Mouse (Mus musculus) hindbrain, postnatal 0 days (tissue): ENCODE data around the gene Fgfr2. TPM values are rescaled to one million over a fixed set of nuclear protein-coding genes. Genes with fewer than 3 reads are reported as not detected.

Experiments
- ATAC-seq: fragments of 200-750 bp; cut with Nextera tagmentation; 2 replicates; pipeline ENCODE4 v1.8.0; 2017; ENCODE audit warnings: mild to moderate bottlenecking, moderate TSS enrichment, moderate library complexity
- DNase-seq: peaks from one replicate; pipeline ENCODE4 v3.0.0-alpha.2; 2015; ENCODE audit warnings: low spot score
- H3K27ac ChIP-seq: fragments of 300-500 bp; sonication (generic); 2 replicates; pipeline ENCODE4 v1.5.1; 2014; ENCODE audit warnings: mild to moderate bottlenecking
- H3K27me3 ChIP-seq: fragments of 300-500 bp; sonication (generic); 2 replicates; pipeline ENCODE4 v1.6.1; 2014; ENCODE audit warnings: low read length, mixed read lengths; ENCODE audit not compliant: insufficient read depth
- H3K36me3 ChIP-seq: fragments of 300-500 bp; sonication (generic); 2 replicates; pipeline ENCODE4 v1.6.1; 2014; ENCODE audit warnings: low read length, mixed read lengths; ENCODE audit not compliant: insufficient read depth
- H3K4me1 ChIP-seq: fragments of 300-500 bp; sonication (generic); 2 replicates; pipeline ENCODE4 v1.6.1; 2014; ENCODE audit warnings: antibody characterized with exemption, low read length, mixed read lengths; ENCODE audit not compliant: insufficient read depth
- H3K4me2 ChIP-seq: fragments of 300-500 bp; sonication (generic); 2 replicates; pipeline ENCODE4 v1.6.1; 2014; ENCODE audit warnings: low read depth, mild to moderate bottlenecking, low read length, moderate library complexity, mixed read lengths
- H3K4me3 ChIP-seq: fragments of 300-500 bp; sonication (generic); 2 replicates; pipeline ENCODE4 v1.5.1; 2014; ENCODE audit warnings: low read length
- H3K9ac ChIP-seq: fragments of 300-500 bp; sonication (generic); replicated peaks from 2 replicates; pipeline ENCODE4 v1.6.1; 2014; ENCODE audit warnings: mild to moderate bottlenecking, low read length, moderate library complexity, mixed read lengths
- H3K9me3 ChIP-seq: fragments of 300-500 bp; sonication (generic); 2 replicates; pipeline ENCODE4 v1.6.1; 2016; ENCODE audit warnings: low read length, mixed read lengths
- CTCF ChIP-seq: IDR thresholded peaks from 2 replicates; pipeline ENCODE4 v1.5.1; 2016; ENCODE audit warnings: antibody characterized with exemption, control low read depth, low read depth
- WGBS: fragments of 180-500 bp; shearing (Covaris S2); extraction: QIAGEN DNeasy Blood & Tissue Kit; methylation state at CpG from one replicate; pipeline ENCODE4 v1.1.7; 2014; 5-methylcytosine and 5-hydroxymethylcytosine counted together
- polyA plus RNA-seq: library from polyadenylated mRNA; unstranded; fragments of >200 nt; fragmentation: Nextera tagmentation; extraction: Ambion mirVana; gene quantifications from 2 replicates; pipeline ENCODE4 v1.2.1, GENCODE M21; 2015
- total RNA-seq: library from RNA; depleted of rRNA; stranded (reverse); fragments of >200 nt; gene quantifications from 2 replicates; pipeline ENCODE4 v1.2.3, GENCODE M21; 2014

Gene Fgfr2
- total and polyA plus RNA-seq, 2 experiments from 2014 or later: 17.3 to 49.0 TPM

GRCm38 (mm10) chr7:130773171-130773830 lies 2349.8 kb downstream of the Fgfr2 start:
- H3K4me1 ChIP-seq: no peaks in the 10 kb centered on the region
- ATAC-seq (no peak), DNase-seq (no peak)
- no peaks in the 10 kb centered on the region for H3K36me3 ChIP-seq
- TF ChIP-seq CTCF: peak; percentile 53
- H3K9me3 ChIP-seq: no peaks in the 10 kb centered on the region
- H3K27me3 ChIP-seq: no peaks in the 10 kb centered on the region
- no peak overlapping the region for H3K4me3 ChIP-seq
- no peak overlapping the region for H3K4me2 ChIP-seq
- H3K9ac ChIP-seq: no peak overlapping the region
- WGBS: 70% methylated on average over 11 of the region's 11 CpGs
- H3K27ac ChIP-seq: no peak overlapping the region

- no peaks in the 10 kb centered on the region for H3K27me3 ChIP-seq
- peak; percentile 93 for DNase-seq
- no peaks in the 10 kb centered on the region; the same call in 1 of the 2 replicates for H3K36me3 ChIP-seq
- peak; percentile 94 for TF ChIP-seq CTCF
- ATAC-seq: peak; percentile 72
- H3K9ac ChIP-seq: no peak overlapping the region
- H3K27ac ChIP-seq: no peak overlapping the region
- H3K9me3 ChIP-seq: no peaks in the 10 kb centered on the region
- H3K4me3 ChIP-seq: no peak overlapping the region
- WGBS: 17% methylated on average over 3 of the region's 3 CpGs
- H3K4me2 ChIP-seq: no peak overlapping the region
- H3K4me1 ChIP-seq: no peaks in the 10 kb centered on the region
These were observed 2352.4 kb downstream of the Fgfr2 start for GRCm38 (mm10) chr7:130770707-130771106.

GRCm38 (mm10) chr7:130768151-130768550 lies 2355.0 kb downstream of the Fgfr2 start:
- no peaks in the 10 kb centered on the region for H3K27me3 ChIP-seq
- H3K9me3 ChIP-seq: no peaks in the 10 kb centered on the region
- H3K4me3 ChIP-seq: no peak overlapping the region
- H3K27ac ChIP-seq: no peak overlapping the region
- 79% methylated on average over 4 of the region's 4 CpGs for WGBS
- no peak overlapping the region for H3K4me2 ChIP-seq
- H3K4me1 ChIP-seq: no peaks in the 10 kb centered on the region
- ATAC-seq: no peak
- no peak overlapping the region for H3K9ac ChIP-seq
- no peak for DNase-seq
- peaks cover 8% of the 10 kb centered on the region for H3K36me3 ChIP-seq
- no peak for TF ChIP-seq CTCF

- ATAC-seq (no peak), DNase-seq (no peak)
- 81% methylated on average over 30 of the region's 30 CpGs for WGBS
- no peak overlapping the region for H3K27ac ChIP-seq
- no peak overlapping the region for H3K4me3 ChIP-seq
- no peak overlapping the region for H3K4me2 ChIP-seq
- no peak overlapping the region for H3K9ac ChIP-seq
- H3K4me1 ChIP-seq: no peaks in the 10 kb centered on the region
- H3K36me3 ChIP-seq: peaks cover 8% of the 10 kb centered on the region
- no peaks in the 10 kb centered on the region for H3K27me3 ChIP-seq
- TF ChIP-seq CTCF: no peak
- no peaks in the 10 kb centered on the region for H3K9me3 ChIP-seq
These were observed 2356.6 kb downstream of the Fgfr2 start for GRCm38 (mm10) chr7:130766411-130767170.

- H3K36me3 ChIP-seq: peaks cover 17% of the 10 kb centered on the region
- 92% methylated on average over 17 of the region's 17 CpGs for WGBS
These were observed 2359.0 kb downstream of the Fgfr2 start for GRCm38 (mm10) chr7:130764160-130764559.

GRCm38 (mm10) chr7:130762071-130762897 lies 2360.9 kb downstream of the Fgfr2 start:
- H3K4me1 ChIP-seq: no peaks in the 10 kb centered on the region
- H3K4me2 ChIP-seq: no peak overlapping the region
- H3K9ac ChIP-seq: no peak overlapping the region
- peaks cover 31% of the 10 kb centered on the region for H3K36me3 ChIP-seq
- H3K9me3 ChIP-seq: no peaks in the 10 kb centered on the region
- DNase-seq: peak; percentile 91
- H3K27ac ChIP-seq: peak overlapping the region; percentile 59
- 28% methylated on average over 17 of the region's 17 CpGs for WGBS
- no peak overlapping the region for H3K4me3 ChIP-seq
- no peaks in the 10 kb centered on the region for H3K27me3 ChIP-seq
- peak; percentile 91 for TF ChIP-seq CTCF
- peak; percentile 65 for ATAC-seq

More at GRCm38 (mm10) chr7:130764160-130764559, 2359.0 kb downstream of the Fgfr2 start:
- no peak overlapping the region for H3K27ac ChIP-seq
- H3K9ac ChIP-seq: no peak overlapping the region
- no peak overlapping the region for H3K4me3 ChIP-seq
- DNase-seq (no peak), ATAC-seq (no peak)
- H3K4me2 ChIP-seq: no peak overlapping the region
- no peaks in the 10 kb centered on the region for H3K4me1 ChIP-seq
- H3K27me3 ChIP-seq: no peaks in the 10 kb centered on the region
- H3K9me3 ChIP-seq: no peaks in the 10 kb centered on the region
- TF ChIP-seq CTCF: no peak
